Mouse (Mus musculus) limb, embryonic 12.5 days (tissue): ENCODE measurements at regions not wholly inside any gene's neighbourhood (a gene's known extent, or its start where the extent isn't known, plus 50 kb on each side); places are given as distances from the start of the nearest gene placed in this dataset.

Source experiments
- ATAC-seq: fragments of 200-750 bp; cut with Nextera tagmentation; 2 replicates; pipeline ENCODE4 v1.8.0; 2017; ENCODE audit warnings: low read depth, moderate TSS enrichment; ENCODE audit not compliant: insufficient number of reproducible peaks, insufficient read depth, low FRiP score, low TSS enrichment
- H3K27ac ChIP-seq: fragments of 300-500 bp; sonication (generic); 2 replicates; pipeline ENCODE4 v1.5.1; 2016; ENCODE audit warnings: mild to moderate bottlenecking, moderate library complexity
- H3K27me3 ChIP-seq: fragments of 300-500 bp; sonication (generic); 2 replicates; pipeline ENCODE4 v1.6.1; 2016; ENCODE audit warnings: mild to moderate bottlenecking, moderate library complexity
- H3K36me3 ChIP-seq: fragments of 300-500 bp; sonication (generic); 2 replicates; pipeline ENCODE4 v1.6.1; 2016; ENCODE audit warnings: mild to moderate bottlenecking, moderate library complexity
- H3K4me1 ChIP-seq: fragments of 300-500 bp; sonication (generic); replicated peaks from 2 replicates; pipeline ENCODE4 v1.6.1; 2016
- H3K4me2 ChIP-seq: fragments of 300-500 bp; sonication (generic); 2 replicates; pipeline ENCODE4 v1.6.1; 2016; ENCODE audit warnings: mild to moderate bottlenecking, moderate library complexity
- H3K4me3 ChIP-seq: fragments of 300-500 bp; sonication (generic); replicated peaks from 2 replicates; pipeline ENCODE4 v1.5.1; 2016; ENCODE audit warnings: mild to moderate bottlenecking
- H3K9ac ChIP-seq: fragments of 300-500 bp; sonication (generic); replicated peaks from 2 replicates; pipeline ENCODE4 v1.6.1; 2016; ENCODE audit warnings: mild to moderate bottlenecking, moderate library complexity
- H3K9me3 ChIP-seq: fragments of 300-500 bp; sonication (generic); 2 replicates; pipeline ENCODE4 v1.6.1; 2016; ENCODE audit warnings: mild to moderate bottlenecking, moderate library complexity
- WGBS: fragments of 180-500 bp; shearing (Covaris S2); methylation state at CpG from one replicate; pipeline ENCODE4 v1.1.7; 2016; 5-methylcytosine and 5-hydroxymethylcytosine counted together

- Histone ChIP-seq H3K9me3 (no peaks in the 10 kb centered on the region), H3K27me3 (no peaks in the 10 kb centered on the region), H3K9ac (no peak overlapping the region), H3K4me2 (no peak overlapping the region), H3K4me1 (no peaks in the 10 kb centered on the region), H3K36me3 (no peaks in the 10 kb centered on the region), H3K4me3 (no peak overlapping the region), H3K27ac (no peak overlapping the region)
- WGBS, result 84% methylated on average over 4 of the region's 4 CpGs
- no peak for ATAC-seq
Observed at GRCm38 (mm10) chr3:134763264-134763936, 65.4 kb upstream of the Tacr3 start.
